Mouse (Mus musculus): ENCODE results near the gene Gm49322. TPM values are rescaled to one million over a fixed set of nuclear protein-coding genes. Genes with fewer than 3 reads are reported as not detected.
A peak's percentile ranks its signal among the peaks of the same experiment; 100 is the strongest.
"Not testable (repeated sequence)": the region's sequence is repeated elsewhere in the genome, so short reads cannot be mapped to it uniquely, and the experiment has no call there.

Gene Gm49322
- polyA plus RNA-seq, 1 experiment from 2014 or later: 1.5 TPM

DNA sequence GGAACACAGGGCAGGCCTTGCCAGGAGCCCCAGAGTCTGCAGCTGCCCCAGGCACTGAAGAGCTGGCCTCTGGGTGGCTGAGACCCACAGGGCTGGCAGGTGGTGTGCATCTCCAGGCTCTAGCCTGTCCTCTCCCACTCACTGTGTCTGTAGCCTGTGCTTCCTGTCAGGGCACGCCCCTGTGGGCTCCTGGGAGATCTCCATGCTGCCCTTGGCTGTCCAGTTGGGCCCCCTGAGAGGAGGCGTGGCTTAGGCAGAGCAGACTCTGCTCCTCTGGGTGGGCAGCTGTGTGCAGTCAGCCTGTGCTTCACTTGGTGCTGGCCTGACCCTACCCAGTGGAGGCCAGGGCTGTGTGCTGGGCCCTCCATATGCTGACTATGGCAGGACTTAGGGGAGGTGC lies 21.9 kb downstream of the Gm49322 start:
- Histone ChIP-seq H3K4me3 (ENCODE audit: low read depth, low read length) (no peak overlapping the region), H3K9ac (ENCODE audit: low read depth, low read length) (no peak overlapping the region)

DNA sequence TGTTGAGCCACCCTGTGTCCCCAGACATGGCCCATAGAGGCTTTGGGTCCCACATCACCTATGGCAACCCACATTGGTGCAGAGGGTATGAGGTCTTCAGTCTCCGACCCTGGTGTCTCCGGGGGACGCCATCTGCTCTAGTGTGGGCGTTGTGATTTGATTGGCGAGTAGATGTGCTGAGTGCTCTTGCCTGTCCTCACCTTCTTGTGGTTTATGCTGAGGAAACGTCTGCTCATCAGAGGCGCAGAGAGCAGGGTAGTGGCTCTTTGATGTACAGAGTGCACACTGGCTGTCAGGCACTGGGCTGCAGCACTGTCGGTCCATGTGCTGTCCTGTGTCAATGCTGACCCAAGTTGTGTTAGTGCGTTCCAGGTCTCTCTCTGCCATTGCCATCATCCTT lies 23.1 kb downstream of the Gm49322 start:
- Histone ChIP-seq H3K36me3 (ENCODE audit: control insufficient read depth, insufficient read depth) (no peaks in the 10 kb centered on the region), H3K27me3 (ENCODE audit: control insufficient read depth, insufficient read depth, low read depth, low read length) (no peaks in the 10 kb centered on the region), H3K9me3 (replicated peaks; ENCODE audit: control insufficient read depth, low read length) (no peaks in the 10 kb centered on the region), H3K4me2 (ENCODE audit: low read depth, low read length) (no peak overlapping the region), H3K9ac (ENCODE audit: low read depth, low read length) (no peak overlapping the region), H3K4me1 (ENCODE audit: control insufficient read depth, low read depth, low read length) (peaks cover 31% of the 10 kb centered on the region), H3K4me3 (ENCODE audit: low read depth, low read length) (no peak overlapping the region), H3K27ac (ENCODE audit: low read length) (no peak overlapping the region)
- 71% methylated on average over 9 of the region's 9 CpGs for WGBS (ENCODE audit: insufficient replicate concordance)
- ATAC-seq (ENCODE audit: low read depth): no peak

More for the DNA sequence above, 21.9 kb downstream of the Gm49322 start:
- H3K27me3 ChIP-seq (ENCODE audit: control insufficient read depth, insufficient read depth, low read depth, low read length): no peaks in the 10 kb centered on the region
- H3K27ac ChIP-seq (ENCODE audit: low read length): no peak overlapping the region
- H3K9me3 ChIP-seq (replicated peaks; ENCODE audit: control insufficient read depth, low read length): no peaks in the 10 kb centered on the region
- no peaks in the 10 kb centered on the region for H3K36me3 ChIP-seq (ENCODE audit: control insufficient read depth, insufficient read depth)
- no peak overlapping the region for H3K4me2 ChIP-seq (ENCODE audit: low read depth, low read length)
- peak; percentile 14 for ATAC-seq (ENCODE audit: low read depth)
- 20% methylated on average over 2 of the region's 2 CpGs for WGBS (ENCODE audit: insufficient replicate concordance)
- H3K4me1 ChIP-seq (ENCODE audit: control insufficient read depth, low read depth, low read length): peaks cover 41% of the 10 kb centered on the region

DNA sequence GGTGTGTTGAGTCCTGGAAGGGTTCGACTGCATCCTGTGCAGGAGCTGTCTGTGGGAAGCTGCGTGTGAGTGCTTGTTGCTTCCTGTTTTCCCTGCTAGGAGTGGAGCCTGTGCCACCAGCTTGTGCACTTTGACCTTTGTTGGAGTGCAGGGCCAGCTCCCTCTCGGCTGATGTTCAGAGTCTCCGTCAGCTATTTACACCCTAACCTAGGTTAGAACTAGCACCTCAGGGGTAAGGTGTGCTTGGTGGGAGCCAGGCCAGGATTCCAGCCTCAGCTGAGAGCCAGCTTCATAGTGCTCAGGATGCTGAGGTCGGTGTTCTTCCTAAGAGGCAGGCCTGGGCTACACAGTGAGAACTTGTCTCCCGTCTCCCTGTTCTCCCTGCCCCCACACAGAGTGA lies 29.5 kb downstream of the Gm49322 start:
- Histone ChIP-seq H3K27ac (ENCODE audit: low read length) (no peak overlapping the region), H3K27me3 (ENCODE audit: control insufficient read depth, insufficient read depth, low read depth, low read length) (no peaks in the 10 kb centered on the region), H3K9ac (ENCODE audit: low read depth, low read length) (no peak overlapping the region), H3K4me1 (ENCODE audit: control insufficient read depth, low read depth, low read length) (peaks cover 3% of the 10 kb centered on the region; the same call in 1 of the 2 replicates), H3K4me2 (ENCODE audit: low read depth, low read length) (no peak overlapping the region), H3K36me3 (ENCODE audit: control insufficient read depth, insufficient read depth) (peaks cover 39% of the 10 kb centered on the region), H3K4me3 (ENCODE audit: low read depth, low read length) (no peak overlapping the region), H3K9me3 (replicated peaks; ENCODE audit: control insufficient read depth, low read length) (no peaks in the 10 kb centered on the region)
- ATAC-seq (ENCODE audit: low read depth): peak; percentile 43
- WGBS (ENCODE audit: insufficient replicate concordance): 63% methylated on average over 6 of the region's 6 CpGs

DNA sequence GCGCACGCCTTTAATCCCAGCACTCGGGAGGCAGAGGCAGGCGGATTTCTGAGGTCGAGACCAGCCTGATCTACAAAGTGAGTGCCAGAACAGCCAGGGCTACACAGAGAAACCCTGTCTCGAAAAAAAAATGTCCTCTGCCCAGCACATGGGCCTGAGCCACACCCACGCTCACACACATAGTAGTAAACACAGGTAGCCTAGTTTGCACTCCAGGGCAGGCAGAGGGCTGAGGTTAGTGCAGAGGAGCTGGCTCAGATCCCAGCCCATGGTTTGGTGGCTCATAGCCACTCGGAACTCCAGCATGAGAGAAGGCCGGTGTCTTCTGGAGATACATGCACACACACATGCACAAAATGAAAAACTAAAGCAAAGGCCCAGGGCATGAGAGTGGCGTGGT lies 41.1 kb downstream of the Gm49322 start:
- peaks cover 5% of the 10 kb centered on the region for H3K36me3 ChIP-seq (ENCODE audit: control insufficient read depth, insufficient read depth)
- H3K4me2 ChIP-seq (ENCODE audit: low read depth, low read length): no peak overlapping the region
- no peaks in the 10 kb centered on the region for H3K4me1 ChIP-seq (ENCODE audit: control insufficient read depth, low read depth, low read length)
- H3K9me3 ChIP-seq (replicated peaks; ENCODE audit: control insufficient read depth, low read length): no peaks in the 10 kb centered on the region
- peak; percentile 65 for ATAC-seq (ENCODE audit: low read depth)
- no peak overlapping the region for H3K4me3 ChIP-seq (ENCODE audit: low read depth, low read length)
- H3K27me3 ChIP-seq (ENCODE audit: control insufficient read depth, insufficient read depth, low read depth, low read length): no peaks in the 10 kb centered on the region
- 78% methylated on average over 10 of the region's 10 CpGs for WGBS (ENCODE audit: insufficient replicate concordance)
- H3K9ac ChIP-seq (ENCODE audit: low read depth, low read length): no peak overlapping the region
- no peak overlapping the region for H3K27ac ChIP-seq (ENCODE audit: low read length)

DNA sequence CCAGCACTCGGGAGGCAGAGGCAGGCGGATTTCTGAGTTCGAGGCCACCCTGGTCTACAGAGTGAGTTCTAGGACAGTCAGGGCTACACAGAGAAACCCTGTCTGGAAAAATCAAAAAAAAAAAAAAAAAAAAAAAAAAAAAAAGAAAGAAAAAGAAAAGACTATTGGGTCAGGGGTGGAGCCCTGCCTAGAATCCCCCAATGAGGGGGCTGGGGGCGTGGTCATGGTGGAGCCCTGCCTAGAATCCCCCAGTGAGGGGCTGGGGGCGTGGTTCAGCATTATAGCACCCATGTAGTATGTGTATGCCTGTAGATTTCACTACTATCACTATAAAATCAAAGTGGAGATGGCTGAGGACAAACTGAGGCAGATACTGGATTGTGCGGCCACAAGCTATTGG lies 44.1 kb downstream of the Gm49322 start:
- H3K4me3 ChIP-seq (ENCODE audit: low read depth, low read length); H3K4me2 ChIP-seq (ENCODE audit: low read depth, low read length); H3K27me3 ChIP-seq (ENCODE audit: control insufficient read depth, insufficient read depth, low read depth, low read length); H3K36me3 ChIP-seq (ENCODE audit: control insufficient read depth, insufficient read depth); H3K4me1 ChIP-seq (ENCODE audit: control insufficient read depth, low read depth, low read length); H3K27ac ChIP-seq (ENCODE audit: low read length); H3K9me3 ChIP-seq (replicated peaks; ENCODE audit: control insufficient read depth, low read length); H3K9ac ChIP-seq (ENCODE audit: low read depth, low read length); ATAC-seq (ENCODE audit: low read depth): not testable (repeated sequence)
- WGBS (ENCODE audit: insufficient replicate concordance): 66% methylated on average over 6 of the region's 6 CpGs

DNA sequence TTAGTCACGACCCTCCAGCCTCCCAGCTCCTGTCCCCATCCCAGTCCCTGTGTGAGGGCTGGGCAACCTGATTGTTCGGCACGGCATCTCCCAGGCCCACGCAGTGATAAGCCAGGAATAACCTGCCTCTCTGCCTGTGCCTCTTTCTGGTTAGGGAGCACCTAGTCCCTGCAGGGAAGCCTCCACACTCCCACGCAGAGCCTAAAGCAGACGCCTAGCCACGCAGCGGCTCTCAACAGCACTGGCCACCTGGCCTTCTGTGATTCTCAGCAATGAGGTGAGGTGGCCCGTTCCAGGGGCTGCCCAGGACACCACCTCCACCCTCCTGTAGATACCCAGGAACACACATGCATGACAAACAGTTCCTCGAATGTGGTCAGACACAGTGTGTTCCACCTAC lies 44.6 kb downstream of the Gm49322 start:
- Histone ChIP-seq H3K27ac (ENCODE audit: low read length) (no peak overlapping the region), H3K4me1 (ENCODE audit: control insufficient read depth, low read depth, low read length) (peaks cover 6% of the 10 kb centered on the region), H3K4me3 (ENCODE audit: low read depth, low read length) (no peak overlapping the region), H3K4me2 (ENCODE audit: low read depth, low read length) (no peak overlapping the region), H3K36me3 (ENCODE audit: control insufficient read depth, insufficient read depth) (no peaks in the 10 kb centered on the region), H3K9me3 (replicated peaks; ENCODE audit: control insufficient read depth, low read length) (no peaks in the 10 kb centered on the region), H3K9ac (ENCODE audit: low read depth, low read length) (no peak overlapping the region), H3K27me3 (ENCODE audit: control insufficient read depth, insufficient read depth, low read depth, low read length) (no peaks in the 10 kb centered on the region)
- WGBS (ENCODE audit: insufficient replicate concordance): 80% methylated on average over 10 of the region's 10 CpGs
- no peak for ATAC-seq (ENCODE audit: low read depth)

DNA sequence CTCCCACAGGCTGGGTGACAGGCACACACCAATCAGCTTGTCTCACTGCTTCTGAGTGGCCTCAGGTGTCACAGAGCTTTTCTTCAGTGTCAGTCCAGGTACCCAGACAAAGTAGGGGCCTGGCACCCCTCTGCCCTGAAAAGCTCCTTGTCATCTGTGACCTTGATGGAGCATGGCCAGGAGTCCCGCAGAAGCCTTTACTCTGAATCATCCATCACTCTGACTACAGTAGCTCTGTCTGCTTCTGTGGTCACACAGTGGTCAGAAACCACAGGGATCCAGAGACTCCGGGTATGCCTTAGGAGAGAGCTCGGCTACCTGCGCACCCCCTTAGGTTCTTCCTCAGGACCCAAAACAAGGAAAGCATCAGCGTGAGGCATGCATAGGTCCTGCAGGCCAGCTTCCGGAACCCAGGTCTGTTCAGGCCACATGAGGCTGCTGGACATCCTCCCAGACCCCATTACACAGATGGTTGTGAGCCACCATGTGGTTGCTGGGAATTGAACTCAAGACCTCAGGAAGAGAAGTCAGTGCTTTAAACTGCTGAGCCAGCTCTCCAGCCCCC lies 47.4 kb downstream of the Gm49322 start:
- Histone ChIP-seq H3K36me3 (ENCODE audit: control insufficient read depth, insufficient read depth) (no peaks in the 10 kb centered on the region), H3K27ac (ENCODE audit: low read length) (no peak overlapping the region), H3K9me3 (replicated peaks; ENCODE audit: control insufficient read depth, low read length) (no peaks in the 10 kb centered on the region), H3K27me3 (ENCODE audit: control insufficient read depth, insufficient read depth, low read depth, low read length) (no peaks in the 10 kb centered on the region), H3K4me1 (ENCODE audit: control insufficient read depth, low read depth, low read length) (peaks cover 30% of the 10 kb centered on the region), H3K9ac (ENCODE audit: low read depth, low read length) (no peak overlapping the region), H3K4me2 (ENCODE audit: low read depth, low read length) (no peak overlapping the region), H3K4me3 (ENCODE audit: low read depth, low read length) (no peak overlapping the region)
- no peak for ATAC-seq (ENCODE audit: low read depth)
- 72% methylated on average over 6 of the region's 6 CpGs for WGBS (ENCODE audit: insufficient replicate concordance)

DNA sequence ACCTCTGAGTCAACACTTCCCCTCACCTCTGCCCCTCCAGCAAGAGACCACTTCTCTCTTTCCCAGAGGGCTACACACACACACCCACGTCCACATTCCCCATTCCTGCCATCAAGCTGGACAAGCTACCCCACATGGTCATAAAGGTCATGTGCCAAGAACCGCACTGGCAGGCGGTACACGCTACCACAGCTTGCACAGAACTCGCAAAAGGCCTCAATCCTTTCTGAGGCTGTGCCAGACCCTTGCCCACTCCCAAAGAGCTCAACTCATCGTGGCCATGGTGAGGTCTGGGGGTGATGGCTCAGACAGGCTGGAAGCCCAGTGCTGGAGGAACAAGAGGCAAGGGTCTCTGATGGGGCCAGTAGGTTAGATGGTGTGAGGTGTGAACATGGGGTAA lies 49.0 kb downstream of the Gm49322 start:
- 0 out of 2 replicates have a peak overlapping the region, but pooled peaks have one; percentile 93 for H3K4me2 ChIP-seq (ENCODE audit: low read depth, low read length)
- no peak for ATAC-seq (ENCODE audit: low read depth)
- H3K27ac ChIP-seq (ENCODE audit: low read length): no peak overlapping the region
- H3K4me3 ChIP-seq (ENCODE audit: low read depth, low read length): no peak overlapping the region
- no peaks in the 10 kb centered on the region for H3K27me3 ChIP-seq (ENCODE audit: control insufficient read depth, insufficient read depth, low read depth, low read length)
- H3K4me1 ChIP-seq (ENCODE audit: control insufficient read depth, low read depth, low read length): peaks cover 39% of the 10 kb centered on the region
- H3K36me3 ChIP-seq (ENCODE audit: control insufficient read depth, insufficient read depth): no peaks in the 10 kb centered on the region
- WGBS (ENCODE audit: insufficient replicate concordance): 89% methylated on average over 6 of the region's 6 CpGs
- H3K9me3 ChIP-seq (replicated peaks; ENCODE audit: control insufficient read depth, low read length): no peaks in the 10 kb centered on the region
- H3K9ac ChIP-seq (ENCODE audit: low read depth, low read length): no peak overlapping the region

DNA sequence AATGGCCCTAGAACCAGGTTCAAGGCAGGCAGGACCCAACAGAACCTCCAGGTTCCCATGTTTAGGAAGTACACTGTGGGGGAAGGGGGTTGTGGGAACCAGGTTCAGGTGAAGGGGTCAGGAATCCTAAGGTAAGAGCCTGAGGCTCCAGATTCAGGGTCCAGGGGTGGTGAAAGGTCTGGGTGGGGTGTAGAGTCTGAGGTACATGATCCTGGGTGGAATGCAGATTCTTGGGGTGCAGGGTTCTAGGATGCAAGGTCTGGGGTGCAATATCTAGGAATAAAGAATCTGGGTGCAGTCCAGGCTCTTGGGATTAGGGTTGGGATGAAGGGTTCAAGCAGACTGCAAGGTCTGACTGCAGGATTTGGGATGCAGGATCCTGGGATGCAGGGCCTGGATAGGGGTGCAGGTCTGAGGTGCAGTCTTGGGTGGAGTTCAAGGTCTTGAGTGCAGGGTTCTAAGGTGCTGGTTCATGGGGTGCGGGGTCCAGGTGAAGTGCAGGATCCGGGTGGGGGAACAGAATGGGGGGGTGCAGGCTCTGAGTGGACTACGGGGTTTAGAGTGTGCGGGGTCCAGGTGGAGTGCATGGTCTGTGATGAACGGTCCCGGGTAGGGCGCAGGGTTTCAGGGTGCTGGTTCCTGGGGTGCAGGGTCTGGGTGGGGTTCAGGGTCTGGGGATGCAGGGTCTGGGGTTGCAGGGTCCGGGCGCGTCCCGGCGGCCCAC lies 49.7 kb downstream of the Gm49322 start:
- Histone ChIP-seq H3K4me3 (ENCODE audit: low read depth, low read length) (peak overlapping the region; percentile 83), H3K27me3 (ENCODE audit: control insufficient read depth, insufficient read depth, low read depth, low read length) (no peaks in the 10 kb centered on the region), H3K27ac (ENCODE audit: low read length) (peak overlapping the region; percentile 66), H3K36me3 (ENCODE audit: control insufficient read depth, insufficient read depth) (no peaks in the 10 kb centered on the region), H3K4me2 (ENCODE audit: low read depth, low read length) (peak overlapping the region; percentile 93), H3K9ac (ENCODE audit: low read depth, low read length) (peak overlapping the region; percentile 88), H3K4me1 (ENCODE audit: control insufficient read depth, low read depth, low read length) (peaks cover 39% of the 10 kb centered on the region), H3K9me3 (replicated peaks; ENCODE audit: control insufficient read depth, low read length) (no peaks in the 10 kb centered on the region)
- ATAC-seq (ENCODE audit: low read depth): peak; percentile 5
- under 1% methylated on average over 12 of the region's 12 CpGs for WGBS (ENCODE audit: insufficient replicate concordance)

Data from liver, embryonic 16.5 days (tissue).